Mouse (Mus musculus): ENCODE data around the gene Ier3.

DNA sequence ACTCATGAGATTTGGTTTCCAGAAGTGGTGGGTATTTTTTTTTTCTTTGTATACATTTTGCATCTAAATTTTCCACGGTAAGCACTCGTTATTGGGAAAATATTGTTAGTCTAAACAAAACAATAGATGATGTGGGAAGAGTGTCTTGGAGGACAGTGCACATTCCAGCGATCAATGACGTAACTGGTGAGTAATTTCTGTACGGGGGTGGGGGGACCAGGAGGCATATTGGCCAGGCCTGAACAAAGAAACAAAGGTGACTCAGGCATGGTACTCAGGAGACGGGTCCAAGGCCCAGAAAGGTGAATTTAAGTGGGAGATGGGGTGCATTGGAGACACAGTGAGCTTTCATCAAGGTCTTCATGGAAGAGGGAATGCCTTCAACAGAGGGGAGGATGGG, 25.8 kb upstream of the Ier3 start:
- TF ChIP-seq HCFC1 (IDR thresholded peaks at IDR 0.05; ENCODE audit: borderline replicate concordance, insufficient read depth, low read length) (no peak), ZC3H11A (IDR thresholded peaks at IDR 0.05; ENCODE audit: borderline replicate concordance, low read depth, low read length) (no peak), MAFK (IDR thresholded peaks at IDR 0.05; ENCODE audit: insufficient read depth, low read depth, low read length) (no peak), CHD2 (IDR thresholded peaks at IDR 0.05; ENCODE audit: low read depth, low read length) (no peak)
